Mouse (Mus musculus) layer of hippocampus, postnatal 14 days (tissue): Measurements from ENCODE around the gene Ttc33. TPM values are rescaled to one million over a fixed set of nuclear protein-coding genes. Genes with fewer than 3 reads are reported as not detected.
A peak's percentile ranks its signal among the peaks of the same experiment; 100 is the strongest.

ENCODE experiments used
- DNase-seq, 2 experiments: peaks; one replicate each; pipeline ENCODE4 v3.0.0; 2021 to 2022; ENCODE audit warnings: low spot score in 2 of 2, mixed read lengths in 1 of 2
- total RNA-seq, 2 experiments: library from RNA; stranded (reverse); gene quantifications; 2 replicates each; pipeline ENCODE4 v1.2.3; 2021

Gene Ttc33
- total RNA-seq, 2 experiments from 2014 or later, result 53.2 to 64.4 TPM

DNA sequence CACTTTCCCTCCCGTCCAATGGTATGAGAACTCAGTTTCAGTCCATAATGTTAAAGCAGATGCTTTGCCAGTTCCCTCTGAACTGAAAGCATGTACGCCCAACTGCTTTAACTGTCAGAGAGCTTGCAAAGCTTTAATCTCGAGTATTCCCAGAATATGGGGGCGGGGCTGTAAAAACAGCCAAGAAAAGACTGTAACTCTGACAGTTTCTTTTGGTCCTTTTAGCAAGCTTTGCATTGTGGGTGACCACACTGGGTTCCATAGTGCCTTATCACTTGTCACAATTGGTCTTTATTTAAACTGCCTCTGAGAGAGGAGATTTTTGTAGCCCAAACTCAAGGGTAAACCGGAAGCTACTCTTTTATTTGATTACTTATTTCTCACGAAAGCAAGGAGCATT lies 54.6 kb downstream of the Ttc33 start:
- DNase-seq, result no peak

DNA sequence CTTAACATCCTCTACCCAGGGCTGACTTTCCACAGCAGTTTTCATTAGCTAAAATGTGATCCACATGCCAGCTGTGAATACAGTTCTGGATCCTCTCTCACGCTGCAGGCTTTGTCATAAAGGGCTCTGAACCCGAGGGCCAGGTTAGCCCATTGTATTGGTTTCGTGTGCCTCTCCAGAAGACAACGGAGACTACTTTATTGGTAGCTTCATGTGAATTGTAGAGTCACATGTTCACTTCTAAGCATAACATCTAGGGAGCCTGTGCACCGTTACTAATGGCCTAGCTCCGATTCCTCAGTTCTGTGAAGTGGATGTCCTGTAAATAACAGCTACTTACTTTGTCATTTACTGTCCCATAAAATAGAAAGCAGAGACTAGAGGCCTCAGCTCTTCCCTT lies 55.0 kb downstream of the Ttc33 start:
- DNase-seq, result no peak

DNA sequence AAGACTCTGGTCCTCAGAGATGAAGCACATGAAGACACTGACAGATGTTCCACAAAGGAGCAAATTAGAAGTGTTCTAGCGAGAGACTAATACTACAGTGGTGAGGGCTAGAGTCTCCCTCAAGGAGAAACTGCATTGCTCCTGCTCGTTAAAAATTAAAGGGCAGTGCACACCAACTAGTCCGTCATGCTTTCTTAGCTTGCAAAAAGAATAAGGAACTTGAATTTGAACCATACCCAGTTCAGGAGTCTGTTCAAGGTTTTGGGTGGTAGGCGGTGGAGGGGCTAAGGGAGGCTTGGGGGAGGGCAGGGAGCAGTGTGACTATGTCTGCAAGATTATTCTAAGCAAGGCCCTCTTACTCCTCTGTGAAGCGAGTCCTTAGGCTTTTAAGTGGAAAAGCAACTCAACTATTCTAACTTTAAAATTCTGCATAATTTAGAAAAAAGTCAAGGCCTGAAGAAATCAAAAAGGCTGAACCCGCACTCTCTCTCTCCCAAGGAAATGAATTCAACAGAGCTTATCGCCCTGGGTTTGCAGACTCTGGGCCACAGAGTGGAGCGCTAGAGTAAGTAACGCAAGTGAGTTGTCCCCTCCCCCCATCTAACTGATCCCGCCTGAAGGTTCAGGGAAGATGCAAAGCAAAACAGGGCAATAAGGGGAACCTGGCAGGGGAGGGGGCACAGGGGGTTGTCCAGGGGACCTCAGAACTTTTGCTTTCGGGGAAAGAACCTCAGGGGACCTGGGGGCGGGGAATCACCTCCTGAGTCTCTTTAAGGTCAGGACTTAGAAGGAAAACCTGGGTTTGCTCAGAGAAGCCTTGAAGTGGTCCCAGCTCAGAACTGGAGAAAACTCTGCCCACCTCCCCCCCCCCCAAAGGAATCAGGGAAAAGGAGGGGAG lies 56.2 kb downstream of the Ttc33 start:
- DNase-seq, result no peak

DNA sequence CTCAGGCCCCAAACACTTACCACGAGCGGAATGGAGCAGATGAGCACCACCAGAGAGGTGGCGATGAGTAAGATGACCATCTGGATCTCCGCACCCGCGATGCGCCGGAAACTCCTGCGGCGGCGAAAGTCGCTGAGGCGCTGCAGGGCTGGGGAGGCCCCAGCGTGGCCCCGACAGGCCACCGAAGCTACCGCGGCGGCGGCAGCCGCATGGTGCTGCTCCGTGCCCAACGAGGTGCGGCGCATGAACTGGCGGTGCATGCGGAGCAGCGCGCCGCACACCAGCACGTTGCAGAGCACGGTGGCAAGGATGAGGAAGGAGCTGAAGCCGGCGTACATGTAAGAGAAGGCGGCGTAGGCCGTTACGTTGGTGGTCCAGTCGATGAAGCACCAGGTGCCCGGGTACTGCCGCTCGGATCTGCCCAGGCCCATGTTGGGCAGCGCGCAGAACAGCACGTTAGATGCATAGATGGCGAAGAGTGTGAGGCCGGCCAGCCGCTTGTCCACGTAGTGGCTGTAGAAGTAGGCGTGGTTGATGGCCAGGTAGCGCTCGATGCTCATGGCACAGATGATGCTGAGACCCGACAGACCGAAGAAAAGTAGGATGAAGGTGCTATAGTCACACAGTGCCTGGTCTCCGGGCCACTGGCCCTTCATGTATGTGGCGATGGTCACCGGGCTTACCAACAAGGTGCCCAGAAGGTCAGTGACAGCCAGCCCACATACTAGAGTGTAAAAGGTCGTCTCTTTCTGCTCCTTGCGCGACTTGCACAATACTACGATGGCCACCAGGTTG lies 57.1 kb downstream of the Ttc33 start:
- DNase-seq, result no peak

DNA sequence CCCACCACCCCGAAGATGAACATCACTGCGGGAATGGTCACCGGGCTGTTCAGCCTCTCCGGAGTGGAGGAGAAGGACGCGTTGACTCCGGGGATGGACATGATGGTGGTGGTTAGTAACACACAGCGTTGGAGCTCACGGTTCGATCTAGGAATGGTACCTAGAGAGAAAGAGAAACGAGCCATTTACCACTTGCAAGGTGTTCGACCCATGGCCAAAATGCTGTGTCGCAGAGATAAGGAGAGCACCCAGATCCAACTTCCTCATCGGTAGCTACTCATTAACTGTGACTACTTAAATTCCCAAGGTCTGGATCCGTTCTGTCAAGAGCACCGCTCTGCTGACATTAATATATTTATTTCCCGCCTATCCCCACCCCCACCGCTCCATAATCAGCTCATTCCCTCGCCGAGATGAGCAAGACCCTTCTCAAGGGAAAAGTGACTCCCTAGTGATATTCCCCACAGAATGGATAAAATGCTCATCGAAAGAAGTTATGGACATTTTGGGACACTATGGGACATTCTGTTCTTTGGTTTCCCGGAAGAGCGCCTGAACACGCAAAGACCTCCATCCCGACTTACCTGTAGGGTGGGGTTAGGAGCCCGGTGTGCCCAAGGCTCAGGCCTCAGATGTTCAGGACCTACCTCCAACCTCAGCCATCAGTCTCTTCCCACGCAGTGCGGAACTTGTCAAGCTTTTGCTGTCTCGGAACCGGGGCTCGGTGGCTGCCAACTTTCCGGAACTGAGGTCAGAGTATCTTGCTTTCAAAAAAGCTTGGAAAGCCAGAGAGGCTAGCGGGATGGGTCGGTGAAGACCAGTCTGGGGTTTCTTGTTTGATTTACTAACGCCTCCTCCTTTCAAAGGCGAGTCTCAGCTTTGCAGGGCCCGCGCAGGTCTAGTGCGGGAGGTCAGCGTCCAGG lies 58.0 kb downstream of the Ttc33 start:
- no peak for DNase-seq

DNA sequence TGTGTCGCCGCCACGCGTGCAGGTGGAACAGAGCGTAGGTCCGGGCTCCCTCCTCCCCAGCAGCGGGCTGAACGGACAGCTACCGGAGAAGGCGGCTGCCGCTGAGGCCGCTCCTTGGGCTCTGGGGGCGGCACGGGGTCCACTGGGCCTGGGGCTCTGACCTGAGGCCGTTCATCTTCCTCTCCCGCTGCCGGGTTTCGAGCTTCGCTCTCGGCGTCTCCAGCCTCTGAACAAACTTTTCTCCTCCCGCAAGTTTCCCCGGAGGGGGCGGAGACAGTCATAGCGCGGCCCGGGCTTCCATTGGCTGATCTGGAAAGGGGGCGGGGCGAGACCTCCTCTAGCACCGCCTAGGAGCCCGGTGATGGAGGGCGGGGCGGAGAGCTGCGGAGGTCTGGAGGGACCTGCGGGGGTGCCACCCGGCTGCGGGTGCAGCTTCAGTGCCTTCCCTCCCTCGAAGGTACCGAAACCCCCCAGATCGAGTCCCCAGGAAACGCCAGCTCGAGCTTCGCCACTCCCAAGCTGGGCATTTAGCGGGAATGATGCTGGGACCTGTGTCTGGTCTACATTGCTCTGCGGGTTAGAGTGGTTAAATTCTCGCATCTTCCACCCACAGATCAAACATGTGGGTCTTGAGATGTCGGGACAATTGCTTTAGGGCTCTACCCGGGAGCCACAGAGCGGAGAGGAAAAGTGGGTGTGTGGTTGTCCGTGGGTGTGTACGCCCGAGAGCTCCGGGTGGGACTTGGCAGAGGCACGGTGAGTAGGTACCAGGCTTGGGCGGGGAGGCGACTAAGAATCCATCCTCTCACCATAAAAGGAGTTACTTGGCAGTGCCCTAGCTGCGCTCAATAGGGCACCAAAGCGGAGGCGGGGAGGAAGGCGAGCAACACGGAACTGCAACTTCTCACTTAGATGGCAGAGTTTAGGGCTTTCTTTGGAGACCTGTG lies 58.9 kb downstream of the Ttc33 start, which contains the start of gene Ptger4:
Gene Ptger4, minus strand, starts transcription at position 229 of the 947 bp plus-strand sequence.
- peak; percentile 75 to 84 for DNase-seq

DNA sequence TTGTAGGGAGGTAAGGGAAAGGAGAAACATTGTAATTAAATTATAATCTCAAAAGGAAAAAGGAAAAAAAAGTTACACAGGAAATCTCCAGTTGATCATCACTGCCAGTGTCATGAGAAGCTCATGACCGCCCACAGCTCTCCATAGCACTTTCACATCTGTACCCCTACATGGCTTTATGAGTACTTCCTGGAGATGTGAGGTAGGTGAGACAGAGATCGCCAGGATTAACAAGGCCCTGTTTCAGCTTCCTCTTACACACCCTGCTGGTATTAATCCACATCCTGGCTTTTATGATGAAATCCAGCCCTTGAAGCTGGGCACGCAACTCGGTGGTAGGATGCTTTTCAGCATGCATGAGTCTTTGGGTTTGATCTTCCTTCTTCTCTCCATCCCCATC lies 64.9 kb downstream of the Ttc33 start:
- DNase-seq, result no peak

DNA sequence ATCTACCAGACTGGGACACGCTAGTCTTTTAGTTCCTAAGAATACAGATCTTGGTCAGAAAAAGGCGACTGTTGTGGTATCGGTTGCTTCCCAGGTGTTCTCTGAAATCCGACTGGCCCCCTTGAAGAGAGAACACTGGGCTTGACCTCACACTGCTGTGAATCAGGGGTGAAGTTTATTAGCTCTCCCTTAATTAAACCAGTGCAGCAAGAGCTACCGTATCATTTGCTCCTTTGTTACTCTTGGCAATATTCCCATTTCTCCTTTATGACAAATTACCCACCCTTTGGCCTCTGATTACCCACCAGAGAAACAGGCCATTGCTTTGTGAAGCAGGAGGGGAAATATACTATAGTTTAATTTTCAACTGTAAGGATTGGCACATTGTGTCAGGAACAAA lies 74.9 kb downstream of the Ttc33 start:
- no peak for DNase-seq

DNA sequence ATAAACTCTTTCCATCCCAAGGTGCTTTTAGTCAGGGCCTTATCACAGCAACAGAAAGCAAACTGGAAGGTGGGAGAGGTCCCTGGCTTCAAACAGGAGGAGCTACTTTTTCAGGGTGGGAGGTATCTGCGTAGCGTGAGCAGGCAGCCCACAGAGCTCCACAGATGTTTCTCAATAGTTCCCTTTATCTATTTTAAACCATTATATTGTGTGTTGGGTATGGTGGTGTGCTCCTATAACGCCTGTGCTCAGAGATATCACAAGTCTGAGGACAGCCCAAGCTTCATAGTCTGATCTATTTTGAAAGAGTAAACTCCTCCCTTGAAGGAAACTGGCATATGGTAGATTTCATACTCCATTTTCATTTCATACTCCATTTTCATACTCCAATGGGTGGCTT lies 75.7 kb downstream of the Ttc33 start:
- no peak for DNase-seq

DNA sequence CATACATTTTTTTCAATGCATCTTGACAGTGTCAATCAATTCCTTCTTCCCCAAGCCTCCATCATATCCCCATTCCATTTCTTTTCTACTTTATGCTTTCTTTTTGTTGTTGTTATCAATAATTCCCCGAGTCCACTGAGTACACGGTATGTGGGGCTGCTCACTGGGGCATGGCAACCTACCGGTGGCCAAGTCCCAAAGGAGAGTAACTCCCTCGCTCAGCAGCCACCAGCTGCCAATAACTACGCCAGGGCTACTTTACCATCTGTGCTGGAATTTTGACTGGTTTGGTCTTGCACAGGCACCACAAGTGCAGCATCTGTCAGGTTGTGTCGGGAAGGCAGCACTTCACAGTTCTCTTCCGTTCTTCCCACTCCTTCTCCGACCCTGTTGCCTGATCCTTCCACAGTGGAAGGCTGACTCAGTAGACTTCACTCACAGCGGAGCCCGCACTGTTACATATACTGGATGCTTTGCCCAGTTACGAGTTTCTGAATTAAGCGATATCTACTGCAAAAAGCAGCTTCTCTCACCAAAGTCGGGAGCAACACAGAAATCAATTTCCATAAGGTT lies 76.9 kb downstream of the Ttc33 start:
- DNase-seq, result no peak

DNA sequence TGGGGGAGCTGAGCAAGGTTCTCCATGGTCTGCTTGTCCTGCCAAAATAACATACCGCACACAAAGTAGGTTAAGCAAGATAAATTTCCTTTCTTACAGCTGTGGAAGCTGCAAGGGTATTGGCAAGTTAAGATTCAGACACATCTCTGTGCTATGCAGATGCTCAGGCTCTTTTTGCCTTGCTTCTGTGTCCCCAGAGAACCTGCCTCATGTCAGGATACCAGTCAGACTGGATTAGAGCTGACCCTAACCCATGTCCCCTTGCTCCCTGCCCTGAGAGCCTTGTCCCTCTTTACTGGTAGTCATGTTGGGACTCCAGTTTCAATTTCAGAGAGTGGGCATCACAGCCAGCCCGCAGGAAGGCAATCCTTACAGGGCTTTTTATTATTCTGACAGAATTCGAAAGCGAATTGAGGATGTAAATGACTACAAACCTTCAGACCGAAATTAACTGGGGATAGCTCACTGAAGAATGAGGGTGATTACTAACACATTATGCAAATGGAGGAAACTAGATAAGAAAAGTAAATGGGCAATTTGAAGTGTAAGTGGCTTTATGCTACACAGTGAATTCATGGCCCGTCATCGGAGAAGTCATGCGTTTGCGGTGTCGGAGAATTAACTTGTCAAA lies 77.7 kb downstream of the Ttc33 start:
- DNase-seq, result no peak

DNA sequence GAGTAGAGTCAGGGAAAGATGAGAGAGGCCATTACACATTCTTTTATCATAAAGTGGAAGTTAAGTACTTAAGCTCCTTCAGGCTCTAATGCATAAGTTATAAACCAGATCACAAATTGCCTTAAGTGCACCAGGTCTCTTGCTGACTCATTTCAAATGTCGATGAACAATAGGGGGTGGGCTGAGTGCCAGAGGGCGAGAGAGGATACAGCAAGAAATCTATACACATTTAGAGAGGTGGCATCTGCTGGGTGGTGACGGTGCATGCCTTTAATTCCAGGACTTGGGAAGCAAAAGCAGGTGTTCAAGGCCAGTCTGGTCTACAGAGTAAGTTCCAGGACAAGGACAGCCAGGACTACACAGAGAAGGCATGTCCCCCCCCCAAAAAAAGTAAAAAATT lies 80.8 kb downstream of the Ttc33 start:
- DNase-seq, result no peak

Other genes with a start within 250 kb of the Ttc33 start
- gene C7, start 121.8 kb upstream of the Ttc33 start, total RNA-seq, result under 1 TPM; 0.14 to 0.28 TPM
- gene Card6, start 77.0 kb upstream of the Ttc33 start, total RNA-seq, result 1 to 10 TPM; 2.0 to 3.7 TPM
- 100 to 1,000 TPM; 210 to 230 TPM for gene Rpl37, start 68.9 kb upstream of the Ttc33 start, total RNA-seq
- gene Prkaa1, start 41.7 kb upstream of the Ttc33 start, total RNA-seq, result 10 to 100 TPM; 19.2 to 20.8 TPM
- 1 to 10 TPM in 1 of 2 experiments, under 1 TPM in 1; 0.74 to 1.1 TPM for gene Ptger4, start 58.7 kb downstream of the Ttc33 start, total RNA-seq